Mouse (Mus musculus) lung, postnatal 0 days (tissue): ENCODE measurements around the gene Cabp4.

Experiments used
- CTCF ChIP-seq: IDR thresholded peaks from 2 replicates; pipeline ENCODE4 v1.5.1; 2016; ENCODE audit warnings: antibody characterized with exemption, mild to moderate bottlenecking
- EP300 ChIP-seq: IDR thresholded peaks from 2 replicates; pipeline ENCODE4 v1.6.1; 2016; ENCODE audit warnings: antibody characterized with exemption, mild to moderate bottlenecking, control low read depth

DNA sequence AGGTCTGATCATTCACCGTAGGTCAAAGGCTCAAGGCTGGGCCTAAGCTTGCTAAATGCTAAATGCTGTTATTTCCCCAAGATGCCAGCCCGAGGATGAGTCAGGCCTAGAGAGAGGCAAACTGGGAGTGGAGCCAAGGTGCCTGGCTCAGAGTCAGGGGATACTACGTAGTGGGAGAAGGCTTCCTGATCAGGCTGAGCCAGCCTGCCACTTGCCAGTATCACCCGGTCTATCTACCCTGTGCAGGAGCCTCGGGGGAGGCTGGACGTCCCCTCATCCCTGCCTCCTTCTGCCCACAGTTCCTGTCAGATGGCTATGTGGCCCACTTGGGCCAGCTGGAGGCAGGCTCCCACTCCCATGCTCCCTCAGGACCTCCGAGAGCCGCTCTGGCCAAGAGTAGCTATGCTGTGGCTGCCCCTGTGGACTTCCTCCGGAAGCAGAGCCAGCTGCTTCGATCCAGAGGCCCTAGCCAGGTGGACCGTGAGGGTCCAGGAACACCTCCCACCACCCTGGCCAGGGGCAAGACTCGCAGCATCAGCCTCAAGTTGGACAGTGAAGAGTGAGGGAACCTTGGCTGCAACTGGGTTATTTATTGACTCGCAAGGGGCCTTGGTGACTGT lies 30.5 kb downstream of the Cabp4 start:
- TF ChIP-seq CTCF (no peak), EP300 (no peak)
